Mouse (Mus musculus): Measurements from ENCODE around the gene Pacs2.

DNA sequence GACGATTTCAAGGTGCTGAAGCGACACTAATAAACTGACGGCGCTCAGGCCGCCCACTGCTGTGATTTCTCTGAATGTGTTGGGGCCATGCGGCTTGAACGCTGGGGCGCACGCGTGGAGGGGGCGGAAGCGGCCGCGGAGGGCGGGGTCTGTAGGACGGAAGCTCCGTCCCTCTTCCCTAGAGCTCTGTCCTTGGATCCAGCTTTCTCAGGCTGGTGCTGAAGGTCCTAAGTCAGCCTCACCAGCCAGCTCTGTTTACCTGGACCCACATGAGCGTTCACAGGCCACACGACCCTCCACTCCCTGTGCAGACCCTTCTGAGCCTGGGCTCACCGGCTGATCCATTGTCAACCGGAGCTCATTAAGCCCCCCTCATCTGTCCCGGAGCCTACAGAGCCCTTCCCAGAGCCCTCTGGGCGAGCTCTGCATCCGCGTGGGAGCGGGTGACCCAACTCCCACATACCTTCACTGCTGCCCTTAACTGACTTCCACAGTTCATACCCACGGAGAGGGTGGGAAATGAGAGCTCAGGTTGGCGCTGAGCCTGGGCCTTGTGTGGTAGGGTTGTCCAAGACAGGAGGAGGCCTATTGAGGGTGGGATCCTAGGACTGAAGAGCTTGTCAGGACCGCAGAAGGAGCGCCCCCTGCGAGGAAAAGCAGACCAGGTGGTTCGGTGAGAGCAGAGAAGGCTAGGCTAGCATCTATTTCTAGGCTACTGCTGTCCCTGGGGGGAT lies 60.2 kb downstream of the Pacs2 start, which contains the start of gene Tex22:
- TF ChIP-seq ZNF384 (IDR thresholded peaks at IDR 0.05; ENCODE audit: low read depth, low read length) (no peak), ZC3H11A (IDR thresholded peaks at IDR 0.05; ENCODE audit: borderline replicate concordance, low read depth, low read length) (no peak)
